Mouse (Mus musculus) embryonic fibroblast, embryonic 13.5 days (primary cell): ENCODE measurements around the gene Mcoln2.

Experiments
- CTCF ChIP-seq: IDR thresholded peaks from 2 replicates; pipeline ENCODE4 v1.5.1; 2011; ENCODE audit warnings: mild to moderate bottlenecking, control low read depth, low read length, moderate library complexity, borderline replicate concordance; ENCODE audit not compliant: insufficient read depth
- POLR2A ChIP-seq: IDR thresholded peaks from 2 replicates; pipeline ENCODE4 v1.6.1; 2011; ENCODE audit warnings: low read depth, mild to moderate bottlenecking, control low read depth, low read length, moderate library complexity

- TF ChIP-seq CTCF (no peak), POLR2A (no peak)
These were observed 49.9 kb downstream of the Mcoln2 start for GRCm38 (mm10) chr3:146199486-146199885.
